Mouse (Mus musculus) myocyte (in vitro differentiated cells): Measurements from ENCODE around the gene Fam166b. TPM values are rescaled to one million over a fixed set of nuclear protein-coding genes. Genes with fewer than 3 reads are reported as not detected.
A peak's percentile ranks its signal among the peaks of the same experiment; 100 is the strongest.

Experiments
- H3K27me3 ChIP-seq: one replicate; pipeline ENCODE4 v1.6.1; 2011; ENCODE audit not compliant: control insufficient read depth, insufficient read depth, insufficient read length
- H3K36me3 ChIP-seq: one replicate; pipeline ENCODE4 v1.6.1; 2011; ENCODE audit not compliant: control insufficient read depth, insufficient read depth
- H3K4me2 ChIP-seq: one replicate; pipeline ENCODE4 v1.6.1; 2011; ENCODE audit warnings: low read depth, control low read depth
- H3K4me3 ChIP-seq: one replicate; pipeline ENCODE4 v1.5.1; 2011; ENCODE audit warnings: mild to moderate bottlenecking, control low read depth, moderate library complexity
- H3K79me2 ChIP-seq: one replicate; pipeline ENCODE4 v1.6.1; 2011; ENCODE audit not compliant: control insufficient read depth, insufficient read depth
- H3ac ChIP-seq: one replicate; pipeline ENCODE4 v1.6.1; 2011; ENCODE audit not compliant: control insufficient read depth, insufficient read length
- CEBPB ChIP-seq: IDR thresholded peaks from 2 replicates; pipeline ENCODE4 v1.6.1; 2011; ENCODE audit warnings: mild to moderate bottlenecking, moderate library complexity; ENCODE audit not compliant: poor library complexity, insufficient read depth, severe bottlenecking
- E2F4 ChIP-seq: IDR thresholded peaks from one replicate; pipeline ENCODE4 v1.6.1; 2011; ENCODE audit warnings: mild to moderate bottlenecking, control low read depth, moderate library complexity; ENCODE audit not compliant: insufficient read depth
- MAX ChIP-seq: IDR thresholded peaks from one replicate; pipeline ENCODE4 v1.6.1; 2011; ENCODE audit warnings: low read depth, mild to moderate bottlenecking, control low read depth
- MYOD1 ChIP-seq, 3 experiments: IDR thresholded peaks; one replicate each; pipeline ENCODE4 v1.6.1; 2011; ENCODE audit warnings: control low read depth in 2 of 3, low read depth in 2 of 3, mild to moderate bottlenecking in 2 of 3, moderate library complexity in 1 of 3; ENCODE audit not compliant: insufficient read length in 2 of 3, control insufficient read depth in 1 of 3
- MYOG ChIP-seq, 3 experiments: IDR thresholded peaks; one replicate each; pipeline ENCODE4 v1.6.1; 2011; ENCODE audit warnings: control low read depth in 2 of 3, low read depth in 2 of 3, mild to moderate bottlenecking in 2 of 3; ENCODE audit not compliant: insufficient read length in 2 of 3, control insufficient read depth in 1 of 3, insufficient read depth in 1 of 3
- POLR2A ChIP-seq: IDR thresholded peaks from one replicate; pipeline ENCODE4 v1.6.1; 2011; ENCODE audit warnings: low read depth, mild to moderate bottlenecking, control low read depth, moderate library complexity; ENCODE audit not compliant: insufficient read length
- POLR2AphosphoS2 ChIP-seq: IDR thresholded peaks from one replicate; pipeline ENCODE4 v1.6.1; 2011; ENCODE audit warnings: low read depth, control low read depth; ENCODE audit not compliant: insufficient read length
- REST ChIP-seq: IDR thresholded peaks from one replicate; pipeline ENCODE4 v1.6.1; 2011; ENCODE audit warnings: mild to moderate bottlenecking, control low read depth, moderate library complexity; ENCODE audit not compliant: insufficient read depth, insufficient read length
- SRF ChIP-seq: IDR thresholded peaks from one replicate; pipeline ENCODE4 v1.6.1; 2011; ENCODE audit warnings: low read depth; ENCODE audit not compliant: control insufficient read depth, insufficient read length
- TCF12 ChIP-seq: IDR thresholded peaks from one replicate; pipeline ENCODE4 v1.6.1; 2011; ENCODE audit warnings: mild to moderate bottlenecking, control low read depth; ENCODE audit not compliant: poor library complexity, insufficient read depth, severe bottlenecking
- TCF3 ChIP-seq: IDR thresholded peaks from one replicate; pipeline ENCODE4 v1.6.1; 2011; ENCODE audit warnings: low read depth, control low read depth; ENCODE audit not compliant: insufficient read length
- USF1 ChIP-seq: IDR thresholded peaks from one replicate; pipeline ENCODE4 v1.6.1; 2011; ENCODE audit warnings: low read depth, mild to moderate bottlenecking, control low read depth, moderate library complexity
- polyA plus RNA-seq: library from polyadenylated mRNA; unstranded; fragments of >200 nt; fragmentation: generic; extraction: Trizol; gene quantifications from one replicate; pipeline ENCODE4 v1.2.1, GENCODE M21; 2012; ENCODE audit warnings: missing spikeins

Fam166b gene
- polyA plus RNA-seq, 1 experiment, result 0.04 TPM

- Histone ChIP-seq H3K4me2 (no peak overlapping the region), H3K36me3 (no peaks in the 10 kb centered on the region), H3K79me2 (peaks cover 8% of the 10 kb centered on the region), H3K4me3 (no peak overlapping the region), H3ac (no peak overlapping the region), H3K27me3 (no peaks in the 10 kb centered on the region)
- TF ChIP-seq MYOD1 (IDR thresholded peaks at IDR 0.05; ENCODE audit: control insufficient read depth in 1 of 3, insufficient read length in 2 of 3, low read depth in 2 of 3), result no peak
- no peak for TF ChIP-seq MYOG (IDR thresholded peaks at IDR 0.05; ENCODE audit: control insufficient read depth in 1 of 3, insufficient read depth in 1 of 3, insufficient read length in 2 of 3, low read depth in 2 of 3)
- no peak for TF ChIP-seq SRF
- TF ChIP-seq REST, result no peak
- no peak for TF ChIP-seq USF1
- no peak for TF ChIP-seq TCF12
- no peak for TF ChIP-seq POLR2A
- no peak for TF ChIP-seq E2F4
- no peak for TF ChIP-seq MAX
These were observed 27.4 kb downstream of the Fam166b start for GRCm38 (mm10) chr4:43401486-43401885.

GRCm38 (mm10) chr4:43400976-43401375, 28.0 kb downstream of the Fam166b start:
- Histone ChIP-seq H3K4me3 (no peak overlapping the region), H3K27me3 (no peaks in the 10 kb centered on the region)
- TF ChIP-seq MAX, result no peak
- no peak for TF ChIP-seq SRF
- TF ChIP-seq TCF3, result no peak
- no peak for TF ChIP-seq MYOD1 (IDR thresholded peaks at IDR 0.05; ENCODE audit: control insufficient read depth in 1 of 3, insufficient read length in 2 of 3, low read depth in 2 of 3)
- TF ChIP-seq POLR2AphosphoS2, result no peak
- no peak for TF ChIP-seq USF1
- no peak for TF ChIP-seq MYOG (IDR thresholded peaks at IDR 0.05; ENCODE audit: control insufficient read depth in 1 of 3, insufficient read depth in 1 of 3, insufficient read length in 2 of 3, low read depth in 2 of 3)
- TF ChIP-seq REST, result no peak
- TF ChIP-seq CEBPB, result no peak
- no peak for TF ChIP-seq E2F4
- no peak for TF ChIP-seq POLR2A
- no peak for TF ChIP-seq TCF12

GRCm38 (mm10) chr4:43399391-43400131, 29.4 kb downstream of the Fam166b start:
- H3K79me2 ChIP-seq, result peaks cover 8% of the 10 kb centered on the region
- no peaks in the 10 kb centered on the region for H3K27me3 ChIP-seq
- H3ac ChIP-seq, result no peak overlapping the region
- no peaks in the 10 kb centered on the region for H3K36me3 ChIP-seq
- TF ChIP-seq MYOG (IDR thresholded peaks at IDR 0.05; ENCODE audit: control insufficient read depth in 1 of 3, insufficient read depth in 1 of 3, insufficient read length in 2 of 3, low read depth in 2 of 3) (peak in 1 of 3 experiments; percentile 58), E2F4 (no peak), CEBPB (no peak), TCF12 (no peak), SRF (no peak), MYOD1 (IDR thresholded peaks at IDR 0.05; ENCODE audit: control insufficient read depth in 1 of 3, insufficient read length in 2 of 3, low read depth in 2 of 3) (peak in 2 of 3 experiments; percentile 11 to 53), MAX (no peak), POLR2AphosphoS2 (no peak)
- H3K4me3 ChIP-seq, result no peak overlapping the region
- peak overlapping the region; percentile 58 for H3K4me2 ChIP-seq

More at GRCm38 (mm10) chr4:43400976-43401375, 28.0 kb downstream of the Fam166b start:
- Histone ChIP-seq H3K79me2 (peaks cover 8% of the 10 kb centered on the region), H3K36me3 (no peaks in the 10 kb centered on the region), H3ac (no peak overlapping the region), H3K4me2 (no peak overlapping the region)

- Histone ChIP-seq H3K36me3 (no peaks in the 10 kb centered on the region), H3K4me3 (no peak overlapping the region), H3K79me2 (peaks cover 8% of the 10 kb centered on the region), H3ac (no peak overlapping the region), H3K27me3 (no peaks in the 10 kb centered on the region), H3K4me2 (peak overlapping the region; percentile 58)
- TF ChIP-seq TCF3, result peak; percentile 1
- TF ChIP-seq SRF, result no peak
- TF ChIP-seq USF1, result no peak
- no peak for TF ChIP-seq E2F4
- no peak for TF ChIP-seq REST
- peak; percentile 41; the same call in 1 of the 2 replicates for TF ChIP-seq CEBPB
- no peak for TF ChIP-seq MAX
- TF ChIP-seq POLR2A, result no peak
- TF ChIP-seq POLR2AphosphoS2, result no peak
- peak in 1 of 3 experiments; percentile 52 for TF ChIP-seq MYOD1 (IDR thresholded peaks at IDR 0.05; ENCODE audit: control insufficient read depth in 1 of 3, insufficient read length in 2 of 3, low read depth in 2 of 3)
- peak; percentile 29 for TF ChIP-seq TCF12
- TF ChIP-seq MYOG (IDR thresholded peaks at IDR 0.05; ENCODE audit: control insufficient read depth in 1 of 3, insufficient read depth in 1 of 3, insufficient read length in 2 of 3, low read depth in 2 of 3), result peak in 1 of 3 experiments; percentile 69
These were observed 30.1 kb downstream of the Fam166b start for GRCm38 (mm10) chr4:43398829-43399331.

GRCm38 (mm10) chr4:43398014-43398413, 30.9 kb downstream of the Fam166b start:
- peaks cover 8% of the 10 kb centered on the region for H3K79me2 ChIP-seq
- peak overlapping the region; percentile 7 for H3K4me2 ChIP-seq
- H3K4me3 ChIP-seq, result no peak overlapping the region
- TF ChIP-seq REST (no peak), USF1 (no peak), MYOG (IDR thresholded peaks at IDR 0.05; ENCODE audit: control insufficient read depth in 1 of 3, insufficient read depth in 1 of 3, insufficient read length in 2 of 3, low read depth in 2 of 3) (no peak), TCF3 (no peak), MYOD1 (IDR thresholded peaks at IDR 0.05; ENCODE audit: control insufficient read depth in 1 of 3, insufficient read length in 2 of 3, low read depth in 2 of 3) (no peak), POLR2AphosphoS2 (no peak), TCF12 (no peak), E2F4 (no peak), SRF (no peak), POLR2A (no peak), CEBPB (no peak), MAX (no peak)
- no peak overlapping the region for H3ac ChIP-seq
- H3K36me3 ChIP-seq, result no peaks in the 10 kb centered on the region
- no peaks in the 10 kb centered on the region for H3K27me3 ChIP-seq
